Mouse (Mus musculus): Measurements from ENCODE around the gene Ucn. TPM values are rescaled to one million over a fixed set of nuclear protein-coding genes. Genes with fewer than 3 reads are reported as not detected.
A peak's percentile ranks its signal among the peaks of the same experiment; 100 is the strongest.

Ucn gene
- polyA plus RNA-seq, 1 experiment = not detected

DNA sequence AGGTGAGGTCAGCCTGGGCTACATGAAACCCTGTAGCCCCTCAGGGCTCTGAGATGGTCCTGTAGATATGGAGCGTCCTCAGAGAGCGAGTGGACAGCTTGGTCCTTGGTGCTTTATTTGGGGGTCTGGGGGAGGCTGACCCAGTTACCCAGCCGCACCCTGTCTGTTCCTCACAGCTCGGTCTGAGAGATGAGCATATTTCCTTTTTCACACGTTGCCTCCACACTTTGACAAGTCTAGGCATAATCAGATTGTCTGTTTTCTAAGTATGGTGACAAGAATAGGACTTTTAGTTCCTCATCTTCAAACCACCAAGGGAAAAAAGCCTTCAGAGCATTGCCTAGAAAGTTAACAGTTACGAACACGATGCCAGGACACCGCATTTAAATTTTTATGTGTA, 17.5 kb downstream of the Ucn start:
- Histone ChIP-seq H3K27me3 (ENCODE audit: control insufficient read depth, insufficient read depth, low read length, poor library complexity, severe bottlenecking) (no peaks in the 10 kb centered on the region), H3K9ac (ENCODE audit: low read depth, poor library complexity, severe bottlenecking) (no peak overlapping the region), H3K4me3 (ENCODE audit: low read depth, low read length) (no peak overlapping the region), H3K27ac (ENCODE audit: insufficient read depth, low read length) (no peak overlapping the region), H3K9me3 (replicated peaks; ENCODE audit: control insufficient read depth, insufficient read depth, low read length, poor library complexity, severe bottlenecking) (no peaks in the 10 kb centered on the region), H3K4me1 (ENCODE audit: control insufficient read depth, insufficient read depth, low read length) (no peaks in the 10 kb centered on the region), H3K36me3 (ENCODE audit: control insufficient read depth, insufficient read depth, low read length, poor library complexity, severe bottlenecking) (no peaks in the 10 kb centered on the region)
- no peak for TF ChIP-seq EP300 (IDR thresholded peaks at IDR 0.05; ENCODE audit: insufficient read depth, low read depth, low read length)
- no peak for TF ChIP-seq CTCF (IDR thresholded peaks at IDR 0.05; ENCODE audit: low read depth, low read length)
- TF ChIP-seq POLR2A (IDR thresholded peaks at IDR 0.05; ENCODE audit: insufficient read depth, low read length) = no peak

DNA sequence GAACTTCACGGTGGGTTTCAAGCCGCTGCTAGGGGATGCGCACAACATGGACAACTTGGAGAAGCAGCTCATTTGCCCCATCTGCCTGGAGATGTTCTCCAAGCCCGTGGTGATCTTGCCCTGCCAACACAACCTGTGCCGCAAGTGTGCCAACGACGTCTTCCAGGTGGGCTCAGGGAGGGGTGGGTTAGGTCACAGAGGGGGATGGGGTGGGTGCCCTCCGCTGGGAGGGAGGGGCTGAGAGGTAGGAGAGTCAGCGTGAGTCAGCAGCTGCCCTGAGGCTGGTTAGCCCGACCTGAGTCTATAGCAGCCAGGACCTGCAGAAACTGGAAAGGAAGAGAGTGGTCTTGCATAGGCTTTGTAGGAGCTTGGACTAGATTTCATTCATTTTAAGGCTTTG, 21.7 kb downstream of the Ucn start:
- H3K4me3 ChIP-seq (ENCODE audit: low read depth, low read length) = peak overlapping the region; percentile 66

DNA sequence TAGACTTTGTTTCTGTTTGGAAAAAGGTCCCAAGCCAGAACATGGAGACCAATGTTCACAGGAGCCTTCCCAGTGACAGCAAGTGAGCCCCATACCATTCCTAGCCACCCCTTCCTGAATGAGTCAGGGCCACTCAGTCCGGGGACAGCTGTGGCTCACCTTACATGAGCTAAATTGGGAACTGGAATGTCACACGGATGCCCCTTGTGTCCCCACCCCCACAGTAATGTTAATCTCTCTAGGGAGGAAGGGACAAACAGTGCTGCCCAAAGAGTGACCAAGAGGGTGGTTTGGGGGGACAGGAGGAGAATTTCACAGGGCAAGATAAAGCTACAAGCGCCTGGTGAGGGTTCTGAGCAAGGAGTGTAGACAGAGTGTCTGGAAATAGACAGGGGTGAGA, 22.3 kb downstream of the Ucn start, which contains the start of gene Trim54:
Gene Trim54 (plus strand): TSS at position 359 of the 400 bp plus-strand sequence.
- Histone ChIP-seq H3K9me3 (replicated peaks; ENCODE audit: control insufficient read depth, insufficient read depth, low read length, poor library complexity, severe bottlenecking) (peaks cover 5% of the 10 kb centered on the region), H3K9ac (ENCODE audit: low read depth, poor library complexity, severe bottlenecking) (peak within 1 kb of the TSS; percentile 17), H3K27ac (ENCODE audit: insufficient read depth, low read length) (peak within 1 kb of the TSS; percentile 24; the same call in 1 of the 2 replicates), H3K4me1 (ENCODE audit: control insufficient read depth, insufficient read depth, low read length) (no peaks in the 10 kb centered on the region), H3K4me3 (ENCODE audit: low read depth, low read length) (peak within 1 kb of the TSS; percentile 66), H3K36me3 (ENCODE audit: control insufficient read depth, insufficient read depth, low read length, poor library complexity, severe bottlenecking) (no peaks in the 10 kb centered on the region), H3K27me3 (ENCODE audit: control insufficient read depth, insufficient read depth, low read length, poor library complexity, severe bottlenecking) (no peaks in the 10 kb centered on the region)
- TF ChIP-seq CTCF (IDR thresholded peaks at IDR 0.05; ENCODE audit: low read depth, low read length) = no peak
- TF ChIP-seq EP300 (IDR thresholded peaks at IDR 0.05; ENCODE audit: insufficient read depth, low read depth, low read length) = peak; percentile 78; the same call in 1 of the 2 replicates

More for the DNA sequence above, 21.7 kb downstream of the Ucn start:
- no peaks in the 10 kb centered on the region for H3K4me1 ChIP-seq (ENCODE audit: control insufficient read depth, insufficient read depth, low read length)
- no peaks in the 10 kb centered on the region for H3K27me3 ChIP-seq (ENCODE audit: control insufficient read depth, insufficient read depth, low read length, poor library complexity, severe bottlenecking)
- peak overlapping the region; percentile 17 for H3K9ac ChIP-seq (ENCODE audit: low read depth, poor library complexity, severe bottlenecking)
- H3K36me3 ChIP-seq (ENCODE audit: control insufficient read depth, insufficient read depth, low read length, poor library complexity, severe bottlenecking) = no peaks in the 10 kb centered on the region
- H3K27ac ChIP-seq (ENCODE audit: insufficient read depth, low read length) = peak overlapping the region; percentile 24; the same call in 1 of the 2 replicates
- peaks cover 5% of the 10 kb centered on the region for H3K9me3 ChIP-seq (replicated peaks; ENCODE audit: control insufficient read depth, insufficient read depth, low read length, poor library complexity, severe bottlenecking)
- TF ChIP-seq EP300 (IDR thresholded peaks at IDR 0.05; ENCODE audit: insufficient read depth, low read depth, low read length) = peak; percentile 99
- no peak for TF ChIP-seq CTCF (IDR thresholded peaks at IDR 0.05; ENCODE audit: low read depth, low read length)

DNA sequence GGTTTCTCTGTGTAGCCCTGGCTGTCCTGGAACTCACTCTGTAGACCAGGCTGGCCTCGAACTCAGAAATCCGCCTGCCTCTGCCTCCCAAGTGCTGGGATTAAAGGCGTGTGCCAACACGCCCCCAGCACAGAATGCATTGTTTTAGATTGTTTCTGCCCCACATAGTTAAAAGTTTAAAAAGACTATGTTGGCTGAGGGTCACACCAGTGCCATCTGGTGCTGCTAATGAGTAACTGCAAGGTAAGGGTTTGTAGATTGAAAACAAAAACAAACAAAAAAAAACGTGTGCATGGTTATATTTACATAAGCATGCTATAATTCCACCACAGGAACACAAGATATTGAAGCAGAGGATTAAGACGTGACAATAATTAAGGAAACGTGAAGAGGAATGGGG, 27.8 kb downstream of the Ucn start:
- Histone ChIP-seq H3K36me3 (ENCODE audit: control insufficient read depth, insufficient read depth, low read length, poor library complexity, severe bottlenecking) (no peaks in the 10 kb centered on the region), H3K9me3 (replicated peaks; ENCODE audit: control insufficient read depth, insufficient read depth, low read length, poor library complexity, severe bottlenecking) (peaks cover 5% of the 10 kb centered on the region), H3K9ac (ENCODE audit: low read depth, poor library complexity, severe bottlenecking) (no peak overlapping the region), H3K4me3 (ENCODE audit: low read depth, low read length) (no peak overlapping the region), H3K4me1 (ENCODE audit: control insufficient read depth, insufficient read depth, low read length) (no peaks in the 10 kb centered on the region), H3K27me3 (ENCODE audit: control insufficient read depth, insufficient read depth, low read length, poor library complexity, severe bottlenecking) (no peaks in the 10 kb centered on the region), H3K27ac (ENCODE audit: insufficient read depth, low read length) (no peak overlapping the region)
- no peak for TF ChIP-seq POLR2A (IDR thresholded peaks at IDR 0.05; ENCODE audit: insufficient read depth, low read length)
- TF ChIP-seq CTCF (IDR thresholded peaks at IDR 0.05; ENCODE audit: low read depth, low read length) = no peak
- no peak for TF ChIP-seq EP300 (IDR thresholded peaks at IDR 0.05; ENCODE audit: insufficient read depth, low read depth, low read length)

DNA sequence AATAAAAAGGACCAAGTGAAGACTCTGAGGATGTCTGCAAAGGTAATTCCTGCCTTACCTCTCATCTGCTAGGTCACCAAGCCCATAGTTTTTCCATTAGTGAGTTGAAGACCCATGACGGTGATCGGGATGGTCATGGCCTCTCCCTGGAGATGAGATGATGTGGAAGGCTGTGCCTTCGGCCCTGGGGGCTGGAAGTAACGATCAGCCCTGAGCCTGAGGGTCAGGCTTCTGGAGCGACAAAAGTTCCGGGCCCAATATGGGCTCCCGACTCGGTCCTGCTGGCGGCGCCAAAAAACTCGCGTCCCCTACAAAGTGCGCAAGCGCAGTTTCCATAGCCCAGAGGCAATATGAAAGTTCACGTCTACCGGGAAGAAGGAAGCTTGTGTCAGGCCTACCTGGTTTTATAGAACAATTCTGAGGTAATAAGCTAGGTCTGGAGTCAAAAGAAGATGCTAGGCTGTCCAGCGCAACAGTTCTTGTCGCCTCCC, 30.6 kb downstream of the Ucn start, which contains the start of gene Slc30a3:
Gene Slc30a3 (minus strand): TSS at position 238 of the 491 bp plus-strand sequence.
- H3K4me3 ChIP-seq (ENCODE audit: low read depth, low read length) = no peak within 1 kb of the TSS
- H3K27ac ChIP-seq (ENCODE audit: insufficient read depth, low read length) = no peak within 1 kb of the TSS
- TF ChIP-seq EP300 (IDR thresholded peaks at IDR 0.05; ENCODE audit: insufficient read depth, low read depth, low read length) (no peak), CTCF (IDR thresholded peaks at IDR 0.05; ENCODE audit: low read depth, low read length) (no peak), POLR2A (IDR thresholded peaks at IDR 0.05; ENCODE audit: insufficient read depth, low read length) (no peak)
- H3K36me3 ChIP-seq (ENCODE audit: control insufficient read depth, insufficient read depth, low read length, poor library complexity, severe bottlenecking) = no peaks in the 10 kb centered on the region
- H3K27me3 ChIP-seq (ENCODE audit: control insufficient read depth, insufficient read depth, low read length, poor library complexity, severe bottlenecking) = no peaks in the 10 kb centered on the region
- H3K9ac ChIP-seq (ENCODE audit: low read depth, poor library complexity, severe bottlenecking) = no peak within 1 kb of the TSS
- H3K9me3 ChIP-seq (replicated peaks; ENCODE audit: control insufficient read depth, insufficient read depth, low read length, poor library complexity, severe bottlenecking) = no peaks in the 10 kb centered on the region
- H3K4me1 ChIP-seq (ENCODE audit: control insufficient read depth, insufficient read depth, low read length) = no peaks in the 10 kb centered on the region

DNA sequence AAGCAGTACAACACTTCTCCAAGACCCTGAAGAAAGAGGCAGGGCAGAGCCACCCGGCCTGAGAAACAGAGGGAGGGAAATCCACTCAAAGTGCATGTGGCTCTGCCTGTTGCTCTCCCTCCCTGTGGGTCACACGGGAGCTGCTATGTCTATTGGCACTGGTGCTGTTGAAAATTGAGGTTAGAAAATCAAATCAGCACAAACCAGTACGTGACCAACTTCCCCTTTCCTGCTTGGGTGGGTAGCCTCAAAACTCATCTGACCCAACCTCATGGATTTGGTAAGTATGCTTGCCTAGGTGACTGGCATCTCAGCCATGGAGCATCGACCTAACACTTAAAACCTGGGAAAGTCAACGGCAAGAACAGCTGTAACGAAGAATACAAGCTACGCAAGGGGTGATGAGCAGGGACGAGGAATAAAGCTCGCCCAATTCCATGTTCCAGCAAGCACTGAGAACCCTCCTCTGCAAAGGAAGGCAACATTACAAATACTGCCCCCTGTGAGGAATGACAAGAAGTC, 32.8 kb downstream of the Ucn start, which contains the start of gene Dnajc5g:
Gene Dnajc5g (plus strand): TSS at position 472 of the 522 bp plus-strand sequence.
- Histone ChIP-seq H3K4me3 (ENCODE audit: low read depth, low read length) (no peak within 1 kb of the TSS), H3K9me3 (replicated peaks; ENCODE audit: control insufficient read depth, insufficient read depth, low read length, poor library complexity, severe bottlenecking) (no peaks in the 10 kb centered on the region), H3K9ac (ENCODE audit: low read depth, poor library complexity, severe bottlenecking) (no peak within 1 kb of the TSS), H3K36me3 (ENCODE audit: control insufficient read depth, insufficient read depth, low read length, poor library complexity, severe bottlenecking) (no peaks in the 10 kb centered on the region), H3K27me3 (ENCODE audit: control insufficient read depth, insufficient read depth, low read length, poor library complexity, severe bottlenecking) (no peaks in the 10 kb centered on the region), H3K27ac (ENCODE audit: insufficient read depth, low read length) (no peak within 1 kb of the TSS), H3K4me1 (ENCODE audit: control insufficient read depth, insufficient read depth, low read length) (no peaks in the 10 kb centered on the region)
- TF ChIP-seq CTCF (IDR thresholded peaks at IDR 0.05; ENCODE audit: low read depth, low read length) (no peak), POLR2A (IDR thresholded peaks at IDR 0.05; ENCODE audit: insufficient read depth, low read length) (no peak), EP300 (IDR thresholded peaks at IDR 0.05; ENCODE audit: insufficient read depth, low read depth, low read length) (no peak)

Data from ES-Bruce4 (cell line).